In genomic region chr6:119477686-119478310, GRCm38 (mm10) we compare ENCODE assay signal across 8 mouse cellular contexts. TPM values are rescaled to one million over a fixed set of nuclear protein-coding genes. Genes with fewer than 3 reads are reported as not detected.
DNase-seq lines count a peak whose midpoint lies in the region; ATAC-seq lines count a peak whose summit lies in the region.

No protein-coding gene starts in this region.

- H3K4me1 ChIP-seq in forebrain, embryonic 10.5 days: peaks cover 42% of the 10 kb centered on the region
- peaks cover 30% of the 10 kb centered on the region for H3K4me1 ChIP-seq in forebrain, embryonic 13.5 days
- peaks cover 18% of the 10 kb centered on the region for H3K4me1 ChIP-seq in kidney, embryonic 14.5 days (ENCODE audit: control insufficient read depth, insufficient read depth, low read length)
- peaks cover 43% of the 10 kb centered on the region for H3K4me1 ChIP-seq in limb, embryonic 13.5 days

- peak overlapping the region; percentile 100; the same call in 1 of the 2 replicates for H3K27ac ChIP-seq in forebrain, embryonic 10.5 days
- H3K27ac ChIP-seq in forebrain, embryonic 13.5 days: no peak overlapping the region
- 0 out of 2 replicates have a peak overlapping the region, but pooled peaks have one; percentile 51 for H3K27ac ChIP-seq in kidney, embryonic 14.5 days (ENCODE audit: low read depth, low read length)
- H3K27ac ChIP-seq in limb, embryonic 13.5 days: peak overlapping the region; percentile 97; the same call in 1 of the 2 replicates

- no peaks in the 10 kb centered on the region for H3K9me3 ChIP-seq in forebrain, embryonic 10.5 days
- no peaks in the 10 kb centered on the region for H3K9me3 ChIP-seq in forebrain, embryonic 13.5 days (replicated peaks)
- no peaks in the 10 kb centered on the region for H3K9me3 ChIP-seq in kidney, embryonic 14.5 days (ENCODE audit: control insufficient read depth, low read length)
- no peaks in the 10 kb centered on the region for H3K9me3 ChIP-seq in limb, embryonic 13.5 days

- DNase-seq in forebrain, embryonic 10.5 days (ENCODE audit: extremely low spot score, low spot score): no peak
- DNase-seq in kidney, postnatal 4 days: no peak
- DNase-seq in MN1 (ENCODE audit: low spot score): peak; percentile 40
- no peak for DNase-seq in adrenal gland, postnatal 14 days
- no peak for DNase-seq in urinary bladder, postnatal 14 days (ENCODE audit: low spot score)

- peaks cover 16% of the 10 kb centered on the region for H3K36me3 ChIP-seq in forebrain, embryonic 10.5 days (replicated peaks)
- peaks cover 10% of the 10 kb centered on the region for H3K36me3 ChIP-seq in forebrain, embryonic 13.5 days (ENCODE audit: poor library complexity, severe bottlenecking)
- peaks cover 8% of the 10 kb centered on the region; the same call in 1 of the 2 replicates for H3K36me3 ChIP-seq in kidney, embryonic 14.5 days (ENCODE audit: control insufficient read depth, insufficient read depth, low read length)
- H3K36me3 ChIP-seq in limb, embryonic 13.5 days: no peaks in the 10 kb centered on the region; the same call in 1 of the 2 replicates

- ATAC-seq in forebrain, embryonic 13.5 days: no peak
- no peak for ATAC-seq in kidney, embryonic 14.5 days (ENCODE audit: low FRiP score, low TSS enrichment)
- no peak for ATAC-seq in limb, embryonic 13.5 days (ENCODE audit: low FRiP score, low read depth)

- H3K4me3 ChIP-seq in forebrain, embryonic 10.5 days: peak overlapping the region; percentile 72; the same call in 1 of the 2 replicates
- H3K4me3 ChIP-seq in forebrain, embryonic 13.5 days: no peak overlapping the region
- H3K4me3 ChIP-seq in kidney, embryonic 14.5 days (ENCODE audit: low read length): no peak overlapping the region
- no peak overlapping the region for H3K4me3 ChIP-seq in limb, embryonic 13.5 days

- H3K27me3 ChIP-seq in forebrain, embryonic 10.5 days (ENCODE audit: poor library complexity, severe bottlenecking): no peaks in the 10 kb centered on the region
- no peaks in the 10 kb centered on the region for H3K27me3 ChIP-seq in forebrain, embryonic 13.5 days
- H3K27me3 ChIP-seq in kidney, embryonic 14.5 days (ENCODE audit: control insufficient read depth, insufficient read depth, low read length): no peaks in the 10 kb centered on the region
- H3K27me3 ChIP-seq in limb, embryonic 13.5 days: no peaks in the 10 kb centered on the region

- H3K9ac ChIP-seq in forebrain, embryonic 13.5 days: no peak overlapping the region; the same call in 1 of the 2 replicates
- no peak overlapping the region; the same call in 1 of the 2 replicates for H3K9ac ChIP-seq in kidney, embryonic 14.5 days (ENCODE audit: low read depth, low read length)
- no peak overlapping the region for H3K9ac ChIP-seq in limb, embryonic 13.5 days

- H3K4me2 ChIP-seq in forebrain, embryonic 13.5 days: no peak overlapping the region
- H3K4me2 ChIP-seq in kidney, embryonic 14.5 days (replicated peaks; ENCODE audit: low read depth, low read length): peak overlapping the region; percentile 92; the same call in 1 of the 2 replicates
- H3K4me2 ChIP-seq in limb, embryonic 13.5 days (replicated peaks): peak overlapping the region; percentile 100

- WGBS in forebrain, embryonic 10.5 days: 74% methylated on average over 13 of the region's 13 CpGs
- 56% methylated on average over 13 of the region's 13 CpGs for WGBS in forebrain, embryonic 13.5 days
- 21% methylated on average over 13 of the region's 13 CpGs for WGBS in kidney, embryonic 14.5 days
- WGBS in limb, embryonic 13.5 days: 23% methylated on average over 13 of the region's 13 CpGs

RNA-seq across cellular contexts. Expression of gene Fbxl14, which starts 1.7 kb away (rescaled TPM):
- polyA plus RNA-seq in forebrain, embryonic 10.5 days (2016; fragmentation: Nextera tagmentation; extraction: Ambion mirVana): 3.5 and 3.6 TPM in 2 replicates
- polyA plus RNA-seq in forebrain, embryonic 13.5 days (2015; fragmentation: Nextera tagmentation; extraction: Ambion mirVana): 4.1 and 4.2 TPM in 2 replicates
- polyA plus RNA-seq in kidney, embryonic 14.5 days (2014; fragmentation: Nextera tagmentation; extraction: Ambion mirVana): 7.2 and 9.6 TPM in 2 replicates
- polyA plus RNA-seq in limb, embryonic 13.5 days (2015; fragmentation: Nextera tagmentation; extraction: Ambion mirVana): 2.9 and 4.1 TPM in 2 replicates
- total RNA-seq in adrenal gland, postnatal 14 days (2021): 27.4 and 33.5 TPM in 2 replicates
